Mouse (Mus musculus) small intestine, adult 2 months (tissue): ENCODE measurements around the gene Napa.

Experiments
- CTCF ChIP-seq: fragments of 200-500 bp; IDR thresholded peaks from 2 replicates; pipeline ENCODE4 v1.5.1; 2012; ENCODE audit warnings: low read depth, mild to moderate bottlenecking, control low read depth, inconsistent platforms, low read length, moderate library complexity, mixed read lengths; ENCODE audit not compliant: insufficient replicate concordance, insufficient read length; ENCODE audit errors: extremely low read depth
- POLR2A ChIP-seq: fragments of 200-500 bp; IDR thresholded peaks from 2 replicates; pipeline ENCODE4 v1.6.1; 2012; ENCODE audit warnings: low read depth, mild to moderate bottlenecking, control low read depth, inconsistent platforms, low read length, moderate library complexity

DNA sequence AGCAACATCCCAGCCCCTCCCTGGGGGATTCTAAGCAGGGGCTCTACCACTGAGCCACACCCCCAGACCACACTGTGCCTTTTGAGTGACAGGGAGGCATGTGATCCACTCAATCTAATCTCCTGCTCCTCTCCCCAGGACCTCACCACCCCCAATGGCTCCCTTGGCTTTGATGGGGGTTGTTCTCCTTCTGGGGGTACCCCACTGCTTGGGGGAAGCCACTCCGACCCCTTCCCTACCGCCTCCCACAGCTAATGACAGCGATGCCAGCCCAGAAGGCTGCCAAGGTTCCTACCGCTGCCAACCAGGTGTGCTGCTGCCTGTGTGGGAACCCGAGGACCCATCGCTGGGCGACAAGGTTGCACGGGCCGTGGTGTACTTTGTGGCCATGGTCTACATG, 35.4 kb downstream of the Napa start:
- TF ChIP-seq POLR2A (no peak), CTCF (no peak)
